Comparison of ENCODE assay signal across 32 mouse cellular contexts in the genomic region with DNA sequence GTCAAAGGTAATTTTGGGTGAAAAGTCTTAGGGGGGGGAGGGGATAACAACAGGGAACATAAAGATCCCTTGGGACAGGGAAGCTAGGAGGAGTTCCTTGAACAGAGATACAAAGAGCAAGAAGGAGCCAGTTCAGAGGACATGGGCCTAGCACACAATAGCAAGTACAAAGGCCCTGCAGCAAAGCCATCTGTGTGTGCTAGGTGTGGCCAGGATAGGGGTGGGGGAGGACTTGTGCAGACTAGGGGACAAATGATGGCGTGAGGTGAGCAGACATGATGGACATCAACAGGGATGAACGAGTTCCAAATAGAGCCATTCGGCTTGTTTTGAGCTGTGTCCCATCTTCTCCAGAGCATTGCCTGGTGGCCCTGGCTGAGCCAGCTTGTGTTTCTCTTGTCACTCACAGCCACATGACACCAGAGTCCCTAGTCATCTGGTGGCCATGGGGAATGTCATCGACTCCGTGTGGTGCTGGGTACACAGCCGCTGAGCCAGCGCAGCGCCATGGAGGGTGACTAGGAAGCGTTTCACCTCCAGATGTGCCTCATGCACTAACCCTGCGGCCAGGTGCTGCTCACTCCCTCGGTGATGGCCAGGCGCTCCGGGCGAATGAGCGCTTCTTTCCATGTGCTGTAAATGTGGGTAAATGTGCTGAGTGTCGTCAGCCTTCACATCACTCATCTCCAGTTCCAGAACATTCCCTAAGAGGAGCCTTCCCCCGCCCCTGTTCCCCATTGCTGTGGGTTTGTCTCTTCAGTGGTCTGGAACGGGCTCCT. TPM values are rescaled to one million over a fixed set of nuclear protein-coding genes. Genes with fewer than 3 reads are reported as not detected.
DNase-seq lines count a peak whose midpoint lies in the region; ATAC-seq and TF ChIP-seq lines count a peak whose summit lies in the region.
"Had no signal": no experiment of that assay in that cellular context is flagged by ENCODE, and none has a peak within 500 bp of the region (broad histone marks: within the 10 kb centered on the region; RNA-seq: fewer than 3 reads in every experiment).

No protein-coding gene starts in this region.

- no peak overlapping the region for H3K9ac ChIP-seq in forebrain, postnatal 0 days
- no peak overlapping the region; the same call in 1 of the 2 replicates for H3K9ac ChIP-seq in lung, embryonic 14.5 days
- 0 out of 2 replicates have a peak overlapping the region, but pooled peaks have one; percentile 10 for H3K9ac ChIP-seq in ES-E14 (ENCODE audit: insufficient read depth, low read depth, low read length, poor library complexity, severe bottlenecking)
- H3K9ac ChIP-seq: embryonic facial prominence, embryonic 12.5 days; forebrain, embryonic 12.5 days; hindbrain, embryonic 12.5 days; limb, embryonic 13.5 days; liver, embryonic 12.5 days; liver, postnatal 0 days; stomach, embryonic 15.5 days had no signal

- H3K9me3 ChIP-seq in forebrain, embryonic 10.5 days, result no peaks in the 10 kb centered on the region
- no peaks in the 10 kb centered on the region for H3K9me3 ChIP-seq in forebrain, postnatal 0 days (ENCODE audit: low read length)
- H3K9me3 ChIP-seq in lung, embryonic 14.5 days (ENCODE audit: low read depth, low read length), result no peaks in the 10 kb centered on the region
- no peaks in the 10 kb centered on the region for H3K9me3 ChIP-seq in ES-E14 (ENCODE audit: control insufficient read depth, insufficient read depth, low read depth, low read length)
- H3K9me3 ChIP-seq: embryonic facial prominence, embryonic 12.5 days; forebrain, embryonic 12.5 days; hindbrain, embryonic 12.5 days; limb, embryonic 13.5 days; liver, embryonic 12.5 days; stomach, embryonic 15.5 days had no signal

- H3K4me2 ChIP-seq in forebrain, postnatal 0 days (ENCODE audit: low read depth), result no peak overlapping the region
- no peak overlapping the region for H3K4me2 ChIP-seq in lung, embryonic 14.5 days
- H3K4me2 ChIP-seq: embryonic facial prominence, embryonic 12.5 days; forebrain, embryonic 12.5 days; hindbrain, embryonic 12.5 days; limb, embryonic 13.5 days; liver, embryonic 12.5 days; stomach, embryonic 15.5 days had no signal

- in situ Hi-C loops in ES-E14 (cut with MboI; ENCODE audit: low sequenced_read_pairs in 2 of 2, unreplicated experiment in 2 of 2), result no loop called here

- H3K27ac ChIP-seq in forebrain, embryonic 10.5 days, result peak overlapping the region; percentile 11; the same call in 1 of the 2 replicates
- H3K27ac ChIP-seq in forebrain, postnatal 0 days (ENCODE audit: low read depth, low read length), result no peak overlapping the region
- peak overlapping the region; percentile 12; the same call in 1 of the 2 replicates for H3K27ac ChIP-seq in lung, embryonic 14.5 days (ENCODE audit: low read depth)
- H3K27ac ChIP-seq in ES-E14 (ENCODE audit: insufficient read depth, low read depth, low read length, poor library complexity, severe bottlenecking), result no peak overlapping the region
- peak overlapping the region; percentile 94 for H3K27ac ChIP-seq in embryonic fibroblast, embryonic 13.5 days (ENCODE audit: insufficient read depth, low read length)
- H3K27ac ChIP-seq: forebrain, embryonic 12.5 days; hindbrain, embryonic 12.5 days; kidney, postnatal 0 days; limb, embryonic 13.5 days; liver, embryonic 12.5 days; stomach, embryonic 15.5 days had no signal

- H3K36me3 ChIP-seq in forebrain, embryonic 10.5 days (replicated peaks), result no peaks in the 10 kb centered on the region
- no peaks in the 10 kb centered on the region for H3K36me3 ChIP-seq in forebrain, postnatal 0 days (ENCODE audit: insufficient read depth)
- no peaks in the 10 kb centered on the region for H3K36me3 ChIP-seq in lung, embryonic 14.5 days (ENCODE audit: insufficient read depth)
- H3K36me3 ChIP-seq in ES-E14 (ENCODE audit: control insufficient read depth, insufficient read depth, low read length, poor library complexity, severe bottlenecking), result no peaks in the 10 kb centered on the region
- H3K36me3 ChIP-seq: embryonic facial prominence, embryonic 12.5 days; forebrain, embryonic 12.5 days; hindbrain, embryonic 12.5 days; limb, embryonic 13.5 days; liver, embryonic 12.5 days; stomach, embryonic 15.5 days had no signal

- TF ChIP-seq POLR2A in embryonic fibroblast, embryonic 13.5 days (IDR thresholded peaks at IDR 0.05; ENCODE audit: low read depth, low read length), result no peak

- no peak for TF ChIP-seq CTCF in forebrain, postnatal 0 days (IDR thresholded peaks at IDR 0.05; ENCODE audit: low read depth)
- no peak for TF ChIP-seq CTCF in lung, embryonic 14.5 days (IDR thresholded peaks at IDR 0.05; ENCODE audit: low read depth)
- no peak for TF ChIP-seq CTCF in embryonic fibroblast, embryonic 13.5 days (IDR thresholded peaks at IDR 0.05; ENCODE audit: borderline replicate concordance, insufficient read depth, low read length)

- DNase-seq in forebrain, embryonic 10.5 days (ENCODE audit: extremely low spot score, low spot score), result no peak
- no peak for DNase-seq in forebrain, postnatal 0 days
- no peak for DNase-seq in lung, embryonic 14.5 days
- DNase-seq in lung, postnatal 25 days (ENCODE audit: low spot score), result no peak
- DNase-seq in ES-E14 (ENCODE audit: low read depth, low spot score), result no peak
- DNase-seq in frontal cortex, postnatal 14 days (ENCODE audit: low spot score in 2 of 2), result no peak
- DNase-seq in cerebellum, postnatal 4 days (ENCODE audit: low spot score in 2 of 2), result no peak
- DNase-seq: adrenal gland, postnatal 36 days; cerebellum, adult 18-20 months; cerebellum, postnatal 10 days; gastrocnemius, postnatal 36 days; heart, adult 2 months; heart, postnatal 14 days; kidney, adult 8-10 months; layer of hippocampus, postnatal 36 days; liver, postnatal 0 days; midbrain, embryonic 14.5 days; retina, postnatal 1 day; right cerebral cortex, postnatal 25 days; thymus, postnatal 14 days had no signal

- no peak overlapping the region for H3K4me3 ChIP-seq in forebrain, embryonic 10.5 days
- no peak overlapping the region for H3K4me3 ChIP-seq in forebrain, postnatal 0 days (ENCODE audit: low read depth, low read length)
- H3K4me3 ChIP-seq in lung, embryonic 14.5 days (ENCODE audit: low read depth, low read length), result no peak overlapping the region
- H3K4me3 ChIP-seq in ES-E14 (ENCODE audit: insufficient read depth in 1 of 2, low read depth in 1 of 2, low read length in 2 of 2, poor library complexity in 1 of 2, severe bottlenecking in 1 of 2), result no peak overlapping the region
- no peak overlapping the region for H3K4me3 ChIP-seq in embryonic fibroblast, embryonic 13.5 days (ENCODE audit: insufficient read depth, low read length)
- H3K4me3 ChIP-seq: embryonic facial prominence, embryonic 12.5 days; erythroblast, embryonic 14.5 days; forebrain, embryonic 12.5 days; heart, adult 2 months; hindbrain, embryonic 12.5 days; limb, embryonic 13.5 days; liver, embryonic 12.5 days; stomach, embryonic 15.5 days had no signal

- 93% methylated on average over 18 of the region's 18 CpGs for whole genome bisulfite sequencing in forebrain, embryonic 10.5 days
- 89% methylated on average over 18 of the region's 18 CpGs for WGBS in forebrain, postnatal 0 days
- WGBS in lung, embryonic 14.5 days, result 66% methylated on average over 18 of the region's 18 CpGs

- ATAC-seq in forebrain, postnatal 0 days, result no peak
- ATAC-seq in lung, embryonic 14.5 days (ENCODE audit: insufficient read depth), result no peak
- ATAC-seq: activated CD4-positive, CD25-positive, alpha-beta regulatory T cell, adult 4 months; intestine, embryonic 16.5 days; liver, embryonic 12.5 days; liver, postnatal 0 days had no signal

- peaks cover 9% of the 10 kb centered on the region for H3K4me1 ChIP-seq in forebrain, embryonic 10.5 days
- H3K4me1 ChIP-seq in forebrain, postnatal 0 days (ENCODE audit: insufficient read depth), result no peaks in the 10 kb centered on the region
- peaks cover 7% of the 10 kb centered on the region; the same call in 1 of the 2 replicates for H3K4me1 ChIP-seq in lung, embryonic 14.5 days (ENCODE audit: insufficient read depth)
- peaks cover 0 to 7% of the 10 kb centered on the region in 2 experiments; a peak in 2 of 4 replicates for H3K4me1 ChIP-seq in ES-E14 (ENCODE audit: control insufficient read depth in 2 of 2, insufficient read depth in 2 of 2, low read length in 2 of 2, poor library complexity in 1 of 2)
- peaks cover 20% of the 10 kb centered on the region for H3K4me1 ChIP-seq in embryonic fibroblast, embryonic 13.5 days (ENCODE audit: control insufficient read depth, insufficient read depth, low read length)
- H3K4me1 ChIP-seq: forebrain, embryonic 12.5 days had no signal

- no peaks in the 10 kb centered on the region for H3K27me3 ChIP-seq in forebrain, embryonic 10.5 days (ENCODE audit: poor library complexity, severe bottlenecking)
- no peaks in the 10 kb centered on the region for H3K27me3 ChIP-seq in forebrain, postnatal 0 days (ENCODE audit: insufficient read depth, low read length)
- no peaks in the 10 kb centered on the region for H3K27me3 ChIP-seq in lung, embryonic 14.5 days (ENCODE audit: insufficient read depth, low read length)
- H3K27me3 ChIP-seq: embryonic facial prominence, embryonic 12.5 days; forebrain, embryonic 12.5 days; limb, embryonic 13.5 days; liver, embryonic 12.5 days; stomach, embryonic 15.5 days had no signal

TF ChIP-seq in ES-E14, 5 proteins besides CTCF, POLR2A, EP300 and RAD21:
- TF ChIP-seq HCFC1 (IDR thresholded peaks at IDR 0.05; ENCODE audit: borderline replicate concordance, insufficient read depth, low read length) (no peak), ZNF384 (IDR thresholded peaks at IDR 0.05; ENCODE audit: low read depth, low read length) (no peak), MAFK (IDR thresholded peaks at IDR 0.05; ENCODE audit: insufficient read depth, low read depth, low read length) (no peak), ZC3H11A (IDR thresholded peaks at IDR 0.05; ENCODE audit: borderline replicate concordance, low read depth, low read length) (no peak), CHD2 (IDR thresholded peaks at IDR 0.05; ENCODE audit: low read depth, low read length) (no peak)

RNA-seq across cellular contexts. Expression of a gene that starts 33.6 kb away (rescaled TPM):
- polyA plus RNA-seq in forebrain, embryonic 10.5 days (2016; fragmentation: Nextera tagmentation; extraction: Ambion mirVana), result 40.4 and 46.9 TPM in 2 replicates
- 1.3 and 1.4 TPM in 2 replicates for total RNA-seq in forebrain, postnatal 0 days (2014; rRNA removed)
- 3.3 and 4.4 TPM in 2 replicates for polyA plus RNA-seq in forebrain, postnatal 0 days (2015; fragmentation: Nextera tagmentation; extraction: Ambion mirVana)
- polyA plus RNA-seq in lung, embryonic 14.5 days (2014; fragmentation: Nextera tagmentation; extraction: Ambion mirVana), result 152 and 162 TPM in 2 replicates
- 1.4 and 3.4 TPM in 2 replicates for total RNA-seq in ES-E14 (2012; rRNA removed)
- polyA plus RNA-seq in embryonic fibroblast, embryonic 13.5 days (2011; ENCODE audit: insufficient read length, low read depth, missing spikeins), result 73.0 and 82.3 TPM in 2 replicates
- total RNA-seq: monocyte, adult 5-6 weeks had no signal
- polyA plus RNA-seq: activated CD4-positive, CD25-positive, alpha-beta regulatory T cell, adult 4 months; erythroblast, embryonic 14.5 days had no signal

Comparison
In these comparisons a context has a peak if more than half of its experiments do, and no peak if none do; other contexts are left out.
1. H3K27ac ChIP-seq: peak in forebrain, embryonic 10.5 days (single experiment), lung, embryonic 14.5 days (single experiment) and embryonic fibroblast, embryonic 13.5 days (single experiment); none in forebrain, postnatal 0 days (single experiment) and ES-E14 (single experiment).